Mouse (Mus musculus) E14TG2a.4 (cell line): ENCODE results near the gene Sh3d21.

Experiments used
- CTCF ChIP-seq: conservative IDR thresholded peaks from 2 replicates; pipeline ENCODE4 v1.5.1; 2014; ENCODE audit warnings: low read length
- POU5F1 ChIP-seq: IDR thresholded peaks from 2 replicates; pipeline ENCODE4 v1.6.1; 2014; ENCODE audit warnings: low read length, borderline replicate concordance

- TF ChIP-seq CTCF (no peak), POU5F1 (no peak)
Observed at GRCm38 (mm10) chr4:126120506-126120905, 42.8 kb downstream of the Sh3d21 start.
